Mouse (Mus musculus): ENCODE measurements around the gene Olfr1140.

The Olfr1140 gene

GRCm38 (mm10) chr2:87743452-87743851 is at the start of gene Olfr1140:
Gene Olfr1140, plus strand, starts transcription at chr2:87743752.
- no peak for DNase-seq (ENCODE audit: low spot score in 2 of 2)

- DNase-seq (ENCODE audit: low spot score in 2 of 2), result no peak
Observed at GRCm38 (mm10) chr2:87693847-87694246, 49.7 kb upstream of the Olfr1140 start, which contains the start of gene Olfr1136. Gene Olfr1136, minus strand, starts transcription at chr2:87693947.

- DNase-seq (ENCODE audit: low spot score in 2 of 2), result no peak
Observed at GRCm38 (mm10) chr2:87713079-87713478, 30.5 kb upstream of the Olfr1140 start, which contains the start of gene Olfr1137. Gene Olfr1137, minus strand, starts transcription at chr2:87713179.

- no peak for DNase-seq (ENCODE audit: low spot score in 2 of 2)
Observed at GRCm38 (mm10) chr2:87739878-87740277, 3.7 kb upstream of the Olfr1140 start, which contains the start of gene Olfr1138. Gene Olfr1138, minus strand, starts transcription at chr2:87739978.

- no peak for DNase-seq (ENCODE audit: low spot score in 2 of 2)
Observed at GRCm38 (mm10) chr2:87753891-87754290, 10.3 kb downstream of the Olfr1140 start, which contains the start of gene Olfr1141. Gene Olfr1141, minus strand, starts transcription at chr2:87753991.

- DNase-seq (ENCODE audit: low spot score in 2 of 2), result no peak
Observed at GRCm38 (mm10) chr2:87776143-87776542, 32.6 kb downstream of the Olfr1140 start.

- DNase-seq (ENCODE audit: low spot score in 2 of 2), result no peak
Observed at GRCm38 (mm10) chr2:87779183-87779582, 35.6 kb downstream of the Olfr1140 start, which contains the start of gene Olfr152. Gene Olfr152, plus strand, starts transcription at chr2:87779483.

All from cerebellum, postnatal 4 days (tissue).